Mouse (Mus musculus) liver, adult (tissue): ENCODE measurements around the gene H2al1a.
"Not testable (repeated sequence)": the region's sequence is repeated elsewhere in the genome, so short reads cannot be mapped to it uniquely, and the experiment has no call there.

Experiments
- GATA4 ChIP-seq: IDR thresholded peaks from 2 replicates; pipeline ENCODE4 v1.6.1; 2014; ENCODE audit warnings: mild to moderate bottlenecking, low read length; ENCODE audit not compliant: insufficient replicate concordance

Gene H2al1a

GRCm38 (mm10) chrX:11311634-11312033 lies 12.6 kb downstream of the H2al1a start, which contains the start of gene H2al1e:
TSS of gene H2al1e (plus strand) at chrX:11311934.
- TF ChIP-seq GATA4 = not testable (repeated sequence)

GRCm38 (mm10) chrX:11314858-11315257 lies 15.8 kb downstream of the H2al1a start, which contains the start of gene H2al1f:
TSS of gene H2al1f (plus strand) at chrX:11315158.
- not testable (repeated sequence) for TF ChIP-seq GATA4

GRCm38 (mm10) chrX:11317956-11318355 lies 18.9 kb downstream of the H2al1a start, which contains the start of gene H2al1g:
TSS of gene H2al1g (plus strand) at chrX:11318256.
- TF ChIP-seq GATA4 = not testable (repeated sequence)

- not testable (repeated sequence) for TF ChIP-seq GATA4
Observed at GRCm38 (mm10) chrX:11321192-11321591, 22.1 kb downstream of the H2al1a start, which contains the start of gene H2al1h. TSS of gene H2al1h (plus strand) at chrX:11321492.

GRCm38 (mm10) chrX:11324359-11324758 lies 25.3 kb downstream of the H2al1a start, which contains the start of gene H2al1i:
TSS of gene H2al1i (plus strand) at chrX:11324659.
- not testable (repeated sequence) for TF ChIP-seq GATA4

- TF ChIP-seq GATA4 = not testable (repeated sequence)
Observed at GRCm38 (mm10) chrX:11327522-11327921, 28.5 kb downstream of the H2al1a start, which contains the start of gene H2al1j. TSS of gene H2al1j (plus strand) at chrX:11327822.

- no peak for TF ChIP-seq GATA4
Observed at GRCm38 (mm10) chrX:11345762-11346161, 46.7 kb downstream of the H2al1a start.

- TF ChIP-seq GATA4 = no peak
Observed at GRCm38 (mm10) chrX:11346756-11347155, 47.7 kb downstream of the H2al1a start.
